Mouse (Mus musculus): ENCODE measurements around the gene Tspan33. TPM values are rescaled to one million over a fixed set of nuclear protein-coding genes. Genes with fewer than 3 reads are reported as not detected.
A peak's percentile ranks its signal among the peaks of the same experiment; 100 is the strongest.
"Not testable (repeated sequence)": the region's sequence is repeated elsewhere in the genome, so short reads cannot be mapped to it uniquely, and the experiment has no call there.

The Tspan33 gene
- total RNA-seq, 1 experiment from 2014 or later = 6.5 TPM

DNA sequence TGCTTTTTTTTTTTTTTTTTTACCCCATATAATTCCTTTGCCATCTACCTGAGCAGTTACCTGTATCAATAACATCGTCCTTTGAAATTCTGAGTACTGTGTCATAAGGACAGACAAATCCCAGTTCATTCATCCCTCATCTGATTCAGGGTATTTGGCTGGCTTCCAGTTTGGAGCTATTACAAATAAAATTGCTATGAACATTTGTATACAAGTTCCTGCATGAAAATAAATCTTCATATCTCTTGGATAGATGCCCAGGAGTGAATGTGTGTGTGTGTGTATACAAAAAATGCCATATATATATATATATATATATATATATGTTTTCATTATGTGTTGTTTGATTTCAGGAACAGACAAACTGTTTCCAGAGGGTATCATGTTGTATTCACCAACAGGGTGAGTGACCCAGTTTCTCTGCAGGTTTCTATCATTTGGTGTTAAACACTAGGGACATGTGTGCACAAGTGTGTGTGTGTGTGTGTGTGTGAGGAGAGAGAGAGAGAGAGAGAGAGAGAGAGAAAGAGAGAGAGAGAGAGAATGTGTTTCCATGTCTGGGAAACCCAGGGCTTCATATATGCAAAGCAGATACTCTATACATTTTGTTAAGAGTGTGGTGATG lies 32.7 kb downstream of the Tspan33 start:
- no peak for ATAC-seq (replicated peaks in 1 of 2; ENCODE audit: insufficient read depth in 1 of 2, low FRiP score in 2 of 2, low TSS enrichment in 1 of 2, low read depth in 1 of 2, poor library complexity in 2 of 2, severe bottlenecking in 2 of 2)

DNA sequence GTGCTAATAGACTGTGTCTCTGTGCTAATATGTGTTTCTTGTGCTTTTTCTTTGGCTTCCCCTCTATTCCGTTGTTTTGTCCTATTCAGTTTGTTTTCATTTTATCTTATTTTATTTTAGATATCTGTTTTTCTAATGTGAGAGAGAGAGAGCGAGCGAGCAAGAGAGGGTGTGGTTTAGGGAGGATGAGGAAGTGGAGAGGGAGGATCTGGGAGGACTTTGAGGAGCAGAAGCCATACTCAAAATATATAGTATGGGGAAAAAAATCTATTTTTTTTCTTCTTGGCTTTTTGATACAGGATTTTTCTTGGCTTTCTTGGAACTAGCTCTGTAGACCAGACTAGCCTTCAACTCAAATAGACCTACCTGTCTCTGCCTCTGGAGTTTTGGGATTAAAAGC lies 34.0 kb downstream of the Tspan33 start:
- no peak for ATAC-seq (replicated peaks in 1 of 2; ENCODE audit: insufficient read depth in 1 of 2, low FRiP score in 2 of 2, low TSS enrichment in 1 of 2, low read depth in 1 of 2, poor library complexity in 2 of 2, severe bottlenecking in 2 of 2)

DNA sequence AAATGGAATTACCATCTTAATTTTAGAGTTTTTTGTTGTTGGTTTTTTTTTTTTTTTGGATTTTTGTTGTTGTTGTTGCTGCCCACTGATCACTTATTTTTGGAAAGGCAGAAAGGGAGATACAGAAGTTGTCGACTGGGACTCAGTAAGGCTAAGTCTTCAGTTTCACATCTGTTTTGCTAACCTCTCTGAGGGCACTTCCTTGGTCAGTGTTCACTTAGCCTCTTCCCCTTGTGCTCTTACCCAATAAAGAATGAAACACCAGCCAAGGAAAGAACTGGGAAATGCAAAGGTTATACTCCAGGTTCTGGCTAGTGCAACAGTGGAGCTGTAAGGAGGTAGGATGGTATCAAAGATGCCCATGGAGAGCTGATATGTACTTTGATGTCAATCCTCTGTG lies 35.5 kb downstream of the Tspan33 start:
- ATAC-seq (replicated peaks in 1 of 2; ENCODE audit: insufficient read depth in 1 of 2, low FRiP score in 2 of 2, low TSS enrichment in 1 of 2, low read depth in 1 of 2, poor library complexity in 2 of 2, severe bottlenecking in 2 of 2) = no peak

DNA sequence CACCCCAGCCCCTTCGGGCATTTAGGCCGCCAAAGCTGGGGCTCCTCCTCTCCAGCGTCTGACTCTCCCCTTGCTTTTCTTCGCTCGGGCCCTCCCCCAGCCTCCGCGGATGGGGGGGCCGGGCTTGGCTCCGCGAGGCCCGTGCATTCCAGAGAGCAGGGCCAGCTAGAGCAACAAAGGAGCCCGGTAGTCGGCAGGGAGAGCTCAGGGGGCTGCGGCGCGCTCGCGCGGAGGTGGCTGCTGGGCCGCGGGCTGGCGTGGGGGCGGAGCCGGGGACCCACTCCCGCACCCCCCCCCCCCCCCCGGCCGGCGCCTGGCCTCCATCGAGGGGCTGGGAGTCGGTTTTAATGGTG lies 41.3 kb downstream of the Tspan33 start, which contains the start of gene Smo:
Gene Smo, plus strand, starts transcription at position 168 of the 353 bp plus-strand sequence.
- ATAC-seq (replicated peaks in 1 of 2; ENCODE audit: insufficient read depth in 1 of 2, low FRiP score in 2 of 2, low TSS enrichment in 1 of 2, low read depth in 1 of 2, poor library complexity in 2 of 2, severe bottlenecking in 2 of 2) = peak; percentile 75 to 81

DNA sequence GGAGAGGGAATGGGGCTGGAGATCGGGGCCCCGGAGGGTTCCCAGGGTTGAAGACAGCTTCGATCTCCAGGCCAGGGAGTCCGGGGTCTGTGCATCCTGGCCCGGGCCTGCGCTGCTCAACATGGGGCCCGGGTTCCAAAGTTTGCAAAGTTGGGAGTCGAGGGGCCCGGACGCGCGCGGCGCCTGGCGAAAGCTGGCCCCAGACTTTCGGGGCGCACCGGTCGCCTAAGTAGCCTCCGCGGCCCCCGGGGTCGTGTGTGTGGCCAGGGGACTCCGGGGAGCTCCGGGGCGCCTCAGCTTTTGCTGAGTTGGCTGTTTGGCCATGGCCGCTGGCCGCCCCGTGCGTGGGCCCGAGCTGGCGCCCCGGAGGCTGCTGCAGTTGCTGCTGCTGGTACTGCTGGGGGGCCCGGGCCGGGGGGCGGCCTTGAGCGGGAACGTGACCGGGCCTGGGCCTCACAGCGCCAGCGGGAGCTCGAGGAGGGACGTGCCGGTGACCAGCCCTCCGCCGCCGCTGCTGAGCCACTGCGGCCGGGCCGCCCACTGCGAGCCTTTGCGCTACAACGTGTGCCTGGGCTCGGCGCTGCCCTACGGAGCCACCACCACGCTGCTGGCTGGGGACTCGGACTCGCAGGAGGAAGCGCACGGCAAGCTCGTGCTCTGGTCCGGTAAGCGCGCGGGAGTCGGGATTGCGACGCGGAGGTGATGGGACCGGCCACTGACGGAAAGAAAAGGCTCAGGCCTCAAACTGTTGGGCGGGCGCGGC lies 41.8 kb downstream of the Tspan33 start:
- peak; percentile 63 to 77 for ATAC-seq (replicated peaks in 1 of 2; ENCODE audit: insufficient read depth in 1 of 2, low FRiP score in 2 of 2, low TSS enrichment in 1 of 2, low read depth in 1 of 2, poor library complexity in 2 of 2, severe bottlenecking in 2 of 2)

DNA sequence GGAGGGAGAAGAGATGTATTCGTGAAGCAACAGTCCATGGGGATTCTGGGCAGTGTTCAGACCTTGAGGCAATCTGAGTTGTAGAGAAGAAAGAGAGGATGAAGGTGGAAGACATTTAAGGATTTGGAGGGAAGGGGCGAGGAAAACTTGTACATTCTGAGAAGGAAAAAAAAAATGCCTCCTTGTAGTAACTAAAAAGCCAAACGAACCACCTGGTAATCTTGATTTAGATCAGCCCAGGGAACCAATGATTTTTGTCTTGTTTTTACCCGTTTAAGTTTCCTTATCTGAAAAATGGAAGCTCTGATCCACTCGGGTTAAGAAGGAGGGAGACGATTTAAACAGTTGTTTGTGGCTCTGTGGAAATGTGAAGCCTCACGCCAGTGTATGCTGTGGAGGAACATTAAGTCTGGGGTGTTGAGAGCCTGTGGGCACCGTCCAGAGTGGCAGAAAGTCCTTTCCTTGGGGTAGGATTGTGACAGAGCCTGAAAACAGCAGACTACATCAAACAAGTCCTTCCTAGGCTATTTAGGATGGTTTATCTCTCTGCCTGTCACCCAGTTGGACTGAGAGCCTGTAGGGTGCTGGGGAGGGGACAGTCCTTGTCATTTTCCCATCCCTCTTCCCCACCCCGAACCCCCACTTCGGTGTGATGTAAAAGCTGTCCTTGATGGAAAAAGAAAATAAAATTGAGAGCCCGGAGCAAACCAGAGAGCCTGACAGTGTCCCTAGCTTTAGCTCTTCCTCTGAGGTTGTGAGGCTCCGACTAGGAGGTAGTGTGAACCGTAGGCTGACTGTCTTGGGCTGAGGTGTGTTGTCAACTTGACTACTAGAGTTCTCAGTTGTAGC lies 42.8 kb downstream of the Tspan33 start:
- no peak for ATAC-seq (replicated peaks in 1 of 2; ENCODE audit: insufficient read depth in 1 of 2, low FRiP score in 2 of 2, low TSS enrichment in 1 of 2, low read depth in 1 of 2, poor library complexity in 2 of 2, severe bottlenecking in 2 of 2)

DNA sequence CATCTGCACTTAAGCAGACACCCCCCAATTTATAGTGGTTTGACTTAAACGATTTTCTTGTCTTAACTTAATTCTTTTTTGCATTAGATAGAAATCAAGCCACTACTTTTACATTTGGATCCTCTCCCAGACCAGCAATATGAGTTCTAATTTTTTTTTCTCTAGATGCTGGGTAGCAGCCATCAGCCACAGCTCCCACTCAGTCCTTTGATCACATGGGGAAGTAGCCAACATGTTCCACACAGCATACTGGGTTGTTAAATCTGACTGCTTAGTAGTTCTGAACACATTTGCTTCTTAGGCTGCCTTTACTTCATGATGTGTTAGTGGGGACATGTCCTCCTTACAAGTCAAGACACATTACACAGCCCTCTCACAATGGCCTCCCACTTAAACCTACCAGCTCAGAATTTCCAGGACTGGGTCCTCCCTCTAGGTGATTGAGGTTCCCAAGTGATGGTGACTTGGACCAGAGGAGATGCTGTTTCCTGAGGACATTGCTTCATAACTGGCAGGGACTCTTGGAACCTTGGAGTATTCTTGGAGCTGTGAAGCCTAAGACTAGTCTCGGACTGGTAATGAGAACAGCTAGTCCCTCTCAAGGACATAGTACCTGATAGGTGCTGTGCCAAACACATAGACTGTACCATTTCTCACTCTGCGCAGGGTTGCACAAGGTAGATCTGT lies 57.6 kb downstream of the Tspan33 start:
- no peak for ATAC-seq (replicated peaks in 1 of 2; ENCODE audit: insufficient read depth in 1 of 2, low FRiP score in 2 of 2, low TSS enrichment in 1 of 2, low read depth in 1 of 2, poor library complexity in 2 of 2, severe bottlenecking in 2 of 2)

DNA sequence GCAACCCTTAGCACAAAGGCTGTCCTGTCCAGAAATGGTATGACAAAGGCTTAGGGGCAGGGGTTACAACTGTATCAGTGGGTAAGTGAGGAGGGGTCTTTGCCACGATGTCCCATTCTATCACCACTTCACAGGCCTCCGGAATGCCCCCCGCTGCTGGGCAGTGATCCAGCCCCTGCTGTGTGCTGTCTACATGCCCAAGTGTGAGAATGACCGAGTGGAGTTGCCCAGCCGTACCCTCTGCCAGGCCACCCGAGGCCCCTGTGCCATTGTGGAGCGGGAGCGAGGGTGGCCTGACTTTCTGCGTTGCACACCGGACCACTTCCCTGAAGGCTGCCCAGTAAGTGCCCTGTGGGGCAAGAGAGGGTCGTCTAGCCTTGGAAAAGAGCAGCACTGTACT lies 59.3 kb downstream of the Tspan33 start:
- ATAC-seq (replicated peaks in 1 of 2; ENCODE audit: insufficient read depth in 1 of 2, low FRiP score in 2 of 2, low TSS enrichment in 1 of 2, low read depth in 1 of 2, poor library complexity in 2 of 2, severe bottlenecking in 2 of 2) = no peak

DNA sequence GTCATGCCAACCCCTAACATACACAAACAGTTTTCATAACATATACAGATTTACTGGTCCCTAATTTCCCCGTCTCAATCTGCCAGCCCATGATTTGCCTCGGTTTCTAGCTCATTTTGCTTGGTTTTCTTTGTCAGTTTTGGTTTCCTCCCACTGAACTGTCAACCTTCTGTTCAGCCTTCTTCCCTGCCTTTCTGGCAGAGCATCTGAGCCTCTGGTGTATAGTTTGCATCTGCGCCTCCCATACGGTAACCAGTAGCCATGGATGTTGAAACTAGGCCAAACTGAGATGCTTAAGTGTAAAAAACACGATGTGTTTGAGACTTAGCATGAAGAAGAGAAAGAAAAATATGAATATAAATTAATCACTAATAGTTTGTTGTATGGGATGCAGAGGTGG lies 62.0 kb downstream of the Tspan33 start:
- ATAC-seq (replicated peaks in 1 of 2; ENCODE audit: insufficient read depth in 1 of 2, low FRiP score in 2 of 2, low TSS enrichment in 1 of 2, low read depth in 1 of 2, poor library complexity in 2 of 2, severe bottlenecking in 2 of 2) = no peak

DNA sequence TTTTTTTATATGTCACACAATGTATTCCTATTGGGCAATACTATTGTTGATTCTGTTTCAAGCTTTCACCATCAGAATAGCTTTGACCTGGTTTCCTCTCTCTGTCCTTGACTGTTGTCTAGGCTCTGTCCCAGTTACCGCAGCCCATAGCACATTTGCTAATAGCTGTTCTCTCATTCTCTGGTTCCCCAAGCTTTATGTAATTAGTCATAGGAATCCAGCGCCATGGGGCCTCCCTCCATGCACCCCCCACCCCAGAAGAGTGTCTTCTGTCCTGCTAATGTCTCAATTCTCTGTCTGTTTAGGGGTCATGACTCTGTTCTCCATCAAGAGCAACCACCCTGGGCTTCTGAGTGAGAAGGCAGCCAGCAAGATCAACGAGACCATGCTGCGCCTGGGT lies 62.5 kb downstream of the Tspan33 start:
- ATAC-seq (replicated peaks in 1 of 2; ENCODE audit: insufficient read depth in 1 of 2, low FRiP score in 2 of 2, low TSS enrichment in 1 of 2, low read depth in 1 of 2, poor library complexity in 2 of 2, severe bottlenecking in 2 of 2) = no peak

DNA sequence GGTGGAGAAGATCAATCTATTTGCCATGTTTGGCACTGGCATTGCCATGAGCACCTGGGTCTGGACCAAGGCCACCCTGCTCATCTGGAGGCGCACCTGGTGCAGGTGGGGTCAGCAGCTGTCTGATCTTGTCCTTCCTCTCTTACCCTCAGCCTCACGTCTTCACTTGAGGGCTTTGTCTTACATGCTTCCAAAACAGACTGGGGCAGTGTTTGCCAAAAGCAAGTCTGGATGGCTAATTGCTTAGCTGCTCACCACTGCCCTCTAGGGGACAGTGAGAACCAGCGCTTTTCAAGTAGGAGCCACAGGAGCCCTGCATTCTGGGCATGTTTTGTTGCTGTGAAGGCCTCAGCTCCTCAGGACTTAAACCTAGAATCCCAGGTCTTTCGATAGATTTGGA lies 64.4 kb downstream of the Tspan33 start:
- ATAC-seq (replicated peaks in 1 of 2; ENCODE audit: insufficient read depth in 1 of 2, low FRiP score in 2 of 2, low TSS enrichment in 1 of 2, low read depth in 1 of 2, poor library complexity in 2 of 2, severe bottlenecking in 2 of 2) = peak; percentile 70 to 72; a peak in 3 of 4 replicates

DNA sequence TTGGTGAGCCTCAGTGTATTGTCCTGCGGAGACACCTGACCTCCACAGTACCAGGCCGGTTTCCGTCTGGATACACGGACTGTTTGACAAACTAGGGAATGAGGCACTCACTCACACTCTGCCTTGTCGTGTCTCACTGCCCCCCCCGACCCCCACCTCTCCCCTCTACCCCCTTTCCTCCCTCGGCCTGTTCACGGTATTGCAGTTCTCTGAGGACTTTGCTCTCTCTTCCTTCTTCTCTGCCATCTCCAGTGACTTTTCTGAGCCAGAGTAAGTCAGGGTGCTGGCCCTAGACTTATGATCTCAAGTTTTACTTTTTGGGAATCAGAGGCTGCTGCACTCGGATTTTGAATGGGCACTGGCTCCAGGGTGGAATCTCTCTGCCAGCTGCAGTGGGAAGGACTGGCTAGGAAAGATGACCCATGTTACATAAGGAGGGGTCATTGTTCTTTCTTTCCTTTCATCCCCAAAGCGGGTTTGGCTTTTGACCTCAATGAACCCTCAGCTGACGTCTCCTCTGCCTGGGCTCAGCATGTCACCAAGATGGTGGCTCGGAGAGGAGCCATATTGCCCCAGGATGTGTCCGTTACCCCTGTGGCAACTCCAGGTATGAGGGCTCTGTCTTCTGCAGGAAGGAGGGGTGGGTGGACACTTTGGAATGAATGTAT lies 65.1 kb downstream of the Tspan33 start:
- ATAC-seq (replicated peaks in 1 of 2; ENCODE audit: insufficient read depth in 1 of 2, low FRiP score in 2 of 2, low TSS enrichment in 1 of 2, low read depth in 1 of 2, poor library complexity in 2 of 2, severe bottlenecking in 2 of 2) = no peak

DNA sequence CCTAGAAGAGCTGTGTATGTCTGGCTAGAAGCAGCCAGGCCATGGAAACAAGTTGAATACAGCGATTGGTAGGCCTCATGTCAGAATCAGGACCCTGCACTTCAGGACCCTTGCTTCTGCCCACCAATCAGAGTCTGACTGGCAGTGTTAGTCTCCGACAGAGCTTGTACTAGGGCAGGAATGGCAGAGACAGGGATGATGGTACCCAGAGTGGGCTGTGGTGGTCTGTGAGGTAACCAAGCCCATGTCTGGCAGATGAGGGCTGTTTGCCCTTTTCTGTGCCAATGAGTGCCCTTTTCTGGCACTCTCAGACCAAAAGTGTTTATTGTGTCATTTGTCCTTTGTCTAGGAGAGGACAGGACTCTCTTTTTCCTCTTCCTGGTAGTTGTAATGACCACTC lies 66.4 kb downstream of the Tspan33 start:
- not testable (repeated sequence) for ATAC-seq (replicated peaks in 1 of 2; ENCODE audit: insufficient read depth in 1 of 2, low FRiP score in 2 of 2, low TSS enrichment in 1 of 2, low read depth in 1 of 2, poor library complexity in 2 of 2, severe bottlenecking in 2 of 2)

DNA sequence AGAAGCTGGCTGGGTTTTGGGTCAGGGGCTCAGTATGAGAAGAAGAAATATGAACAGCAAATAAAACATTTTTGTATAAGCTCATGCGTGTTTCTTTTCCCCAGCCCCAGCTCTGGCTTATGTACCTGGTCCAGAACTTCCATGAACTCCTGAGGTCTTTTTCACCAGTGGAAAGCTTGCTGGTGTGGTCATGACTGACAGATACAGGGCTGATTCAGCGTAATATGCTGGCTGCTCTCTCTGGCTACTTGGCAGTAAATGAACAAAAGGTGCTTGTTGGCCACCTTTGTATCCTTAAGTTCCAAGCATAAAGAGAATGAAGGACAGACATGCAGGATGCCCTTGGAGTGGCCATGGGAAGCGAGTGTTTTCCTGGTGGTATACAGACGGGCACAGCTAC lies 67.3 kb downstream of the Tspan33 start:
- ATAC-seq (replicated peaks in 1 of 2; ENCODE audit: insufficient read depth in 1 of 2, low FRiP score in 2 of 2, low TSS enrichment in 1 of 2, low read depth in 1 of 2, poor library complexity in 2 of 2, severe bottlenecking in 2 of 2) = no peak

DNA sequence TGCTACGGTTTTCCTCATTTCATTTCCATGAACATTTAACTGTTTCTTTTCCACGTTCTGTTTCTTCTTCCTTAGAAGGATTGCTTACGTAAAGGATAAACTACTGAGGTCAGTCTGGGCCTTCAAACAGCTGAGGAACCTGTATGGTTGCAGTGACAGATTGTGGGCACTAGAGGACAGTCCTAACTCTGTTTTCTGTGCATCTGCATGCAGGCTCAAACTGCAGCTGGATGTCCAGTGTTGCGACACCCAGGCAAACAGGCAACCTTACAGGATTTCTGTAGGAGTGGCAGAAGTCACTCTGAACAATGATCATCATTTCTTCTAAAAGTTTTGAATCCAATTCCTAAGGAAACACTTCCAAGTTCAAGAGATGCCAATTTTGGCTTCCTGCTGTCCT lies 68.5 kb downstream of the Tspan33 start:
- peak in 1 of 2 experiments; percentile 40; a peak in 1 of 4 replicates for ATAC-seq (replicated peaks in 1 of 2; ENCODE audit: insufficient read depth in 1 of 2, low FRiP score in 2 of 2, low TSS enrichment in 1 of 2, low read depth in 1 of 2, poor library complexity in 2 of 2, severe bottlenecking in 2 of 2)

DNA sequence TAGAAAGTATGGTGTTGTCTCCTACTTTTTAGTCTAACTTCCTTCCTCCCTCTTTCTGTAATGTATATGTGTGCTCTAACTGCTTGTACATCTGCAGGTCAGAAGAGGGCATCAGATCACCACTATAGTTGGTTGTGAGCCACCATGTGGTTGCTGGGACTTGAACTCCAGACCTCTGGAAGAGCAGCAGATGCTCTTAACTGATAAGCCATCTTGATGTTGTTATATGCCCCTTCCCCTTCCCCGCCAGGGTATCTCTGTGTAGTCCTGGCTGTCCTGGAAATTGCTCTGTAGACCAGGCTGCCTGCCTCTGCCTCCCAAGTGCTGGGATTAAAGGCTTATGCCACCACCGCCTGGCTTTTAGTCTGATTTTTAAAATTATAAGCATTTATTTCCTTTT lies 72.9 kb downstream of the Tspan33 start:
- no peak for ATAC-seq (replicated peaks in 1 of 2; ENCODE audit: insufficient read depth in 1 of 2, low FRiP score in 2 of 2, low TSS enrichment in 1 of 2, low read depth in 1 of 2, poor library complexity in 2 of 2, severe bottlenecking in 2 of 2)

Measured in hematopoietic stem cell, adult 5-6 weeks (primary cell).